Mouse (Mus musculus) lung, embryonic 14.5 days (tissue): ENCODE results near the gene Nf1. TPM values are rescaled to one million over a fixed set of nuclear protein-coding genes. Genes with fewer than 3 reads are reported as not detected.

Experiments
- ATAC-seq: fragments of 200-750 bp; cut with Nextera tagmentation; 2 replicates; pipeline ENCODE4 v1.8.0; 2017; ENCODE audit warnings: mild to moderate bottlenecking, moderate TSS enrichment, moderate library complexity; ENCODE audit not compliant: insufficient read depth
- DNase-seq: peaks from one replicate; pipeline ENCODE4 v3.0.0-alpha.2; 2015
- H3K27ac ChIP-seq: fragments of 300-500 bp; sonication (generic); 2 replicates; pipeline ENCODE4 v1.5.1; 2014; ENCODE audit warnings: low read depth, mild to moderate bottlenecking, moderate library complexity
- H3K27me3 ChIP-seq: fragments of 300-500 bp; sonication (generic); 2 replicates; pipeline ENCODE4 v1.6.1; 2014; ENCODE audit warnings: low read length, control low read depth; ENCODE audit not compliant: insufficient read depth
- H3K36me3 ChIP-seq: fragments of 300-500 bp; sonication (generic); 2 replicates; pipeline ENCODE4 v1.6.1; 2014; ENCODE audit warnings: control low read depth; ENCODE audit not compliant: insufficient read depth
- H3K4me1 ChIP-seq: fragments of 300-500 bp; sonication (generic); 2 replicates; pipeline ENCODE4 v1.6.1; 2014; ENCODE audit warnings: antibody characterized with exemption, control low read depth; ENCODE audit not compliant: insufficient read depth
- H3K4me2 ChIP-seq: fragments of 300-500 bp; sonication (generic); 2 replicates; pipeline ENCODE4 v1.6.1; 2014; ENCODE audit warnings: mild to moderate bottlenecking
- H3K4me3 ChIP-seq: fragments of 300-500 bp; sonication (generic); 2 replicates; pipeline ENCODE4 v1.5.1; 2014; ENCODE audit warnings: low read depth, low read length
- H3K9ac ChIP-seq: fragments of 300-500 bp; sonication (generic); 2 replicates; pipeline ENCODE4 v1.6.1; 2014
- H3K9me3 ChIP-seq: fragments of 300-500 bp; sonication (generic); 2 replicates; pipeline ENCODE4 v1.6.1; 2016; ENCODE audit warnings: low read depth, low read length, control low read depth
- CTCF ChIP-seq: IDR thresholded peaks from 2 replicates; pipeline ENCODE4 v1.5.1; 2016; ENCODE audit warnings: antibody characterized with exemption, low read depth
- WGBS: fragments of 180-500 bp; shearing (Covaris S2); extraction: QIAGEN DNeasy Blood & Tissue Kit; methylation state at CpG from one replicate; pipeline ENCODE4 v1.1.7; 2014; 5-methylcytosine and 5-hydroxymethylcytosine counted together
- polyA plus RNA-seq: library from polyadenylated mRNA; unstranded; fragments of >200 nt; fragmentation: Nextera tagmentation; extraction: Ambion mirVana; gene quantifications from 2 replicates; pipeline ENCODE4 v1.2.1, GENCODE M21; 2014

Gene Nf1
- polyA plus RNA-seq, 1 experiment from 2014 or later = 12.6 TPM

DNA sequence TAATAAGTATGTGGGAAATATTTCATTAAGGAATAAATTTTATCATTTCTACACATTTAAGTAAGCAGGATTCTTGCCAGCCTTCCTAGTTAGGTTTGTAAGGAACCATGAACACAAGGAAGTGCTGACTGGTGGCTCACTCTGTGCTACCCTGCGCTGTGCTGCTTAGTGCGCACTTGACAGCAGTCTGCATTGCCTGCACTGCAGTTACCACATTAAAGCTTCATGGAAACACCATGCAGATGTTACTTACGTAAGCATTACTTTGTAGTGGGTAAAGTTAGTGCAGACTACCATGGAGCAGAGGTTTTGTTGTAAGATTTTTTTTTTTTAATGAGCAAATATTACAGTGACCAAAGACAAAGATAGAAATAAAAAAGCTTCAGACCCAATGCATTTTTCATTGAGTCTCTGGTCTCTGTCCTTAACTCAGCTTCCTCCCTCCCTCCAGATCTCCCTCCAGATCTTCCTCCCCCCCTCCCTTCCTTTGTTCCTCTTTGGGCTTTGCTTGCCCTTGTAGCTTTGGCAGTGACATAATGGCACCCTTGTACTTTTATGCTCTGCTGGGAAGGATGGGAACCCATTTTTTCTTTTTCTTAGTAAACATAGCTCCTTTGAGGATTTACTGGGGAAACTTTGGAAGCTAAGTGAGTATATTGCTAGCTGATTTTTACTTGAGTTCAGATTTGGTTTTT is 121.4 kb downstream of the Nf1 start:
- H3K9me3 ChIP-seq = no peaks in the 10 kb centered on the region
- no peak overlapping the region for H3K4me3 ChIP-seq
- WGBS = 91% methylated on average over 3 of the region's 3 CpGs
- no peak overlapping the region for H3K27ac ChIP-seq
- no peaks in the 10 kb centered on the region for H3K27me3 ChIP-seq
- peaks cover 59% of the 10 kb centered on the region for H3K36me3 ChIP-seq
- DNase-seq (no peak), ATAC-seq (no peak)
- H3K9ac ChIP-seq = no peak overlapping the region
- H3K4me2 ChIP-seq = no peak overlapping the region
- no peaks in the 10 kb centered on the region for H3K4me1 ChIP-seq
- TF ChIP-seq CTCF = no peak

DNA sequence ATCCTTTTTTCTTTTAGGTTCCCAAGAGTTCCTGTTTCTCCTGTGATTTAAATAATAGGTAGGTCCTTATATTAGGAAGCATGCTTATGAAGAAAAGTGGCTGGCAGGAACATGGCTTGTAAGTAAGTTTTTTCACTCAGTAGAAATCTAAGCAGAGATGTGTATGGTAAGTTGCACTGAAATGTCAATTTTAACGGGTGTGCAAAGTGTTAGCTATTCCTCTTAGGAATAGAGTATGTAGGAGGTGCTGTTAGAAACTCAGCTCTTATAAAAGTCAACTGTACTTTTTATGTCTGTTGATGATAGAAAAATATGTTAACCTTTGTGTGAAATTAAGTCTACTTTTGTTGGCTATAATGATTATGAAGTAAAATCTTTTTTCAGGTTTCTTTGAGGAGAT is 128.6 kb downstream of the Nf1 start:
- no peaks in the 10 kb centered on the region for H3K27me3 ChIP-seq
- WGBS = 61% methylated on average over 1 of the region's 1 CpGs
- H3K4me1 ChIP-seq = no peaks in the 10 kb centered on the region
- H3K9ac ChIP-seq = no peak overlapping the region
- no peak for TF ChIP-seq CTCF
- no peak overlapping the region for H3K4me2 ChIP-seq
- H3K4me3 ChIP-seq = no peak overlapping the region
- DNase-seq = no peak
- H3K36me3 ChIP-seq = peaks cover 51% of the 10 kb centered on the region
- no peak for ATAC-seq
- no peaks in the 10 kb centered on the region for H3K9me3 ChIP-seq
- no peak overlapping the region for H3K27ac ChIP-seq

DNA sequence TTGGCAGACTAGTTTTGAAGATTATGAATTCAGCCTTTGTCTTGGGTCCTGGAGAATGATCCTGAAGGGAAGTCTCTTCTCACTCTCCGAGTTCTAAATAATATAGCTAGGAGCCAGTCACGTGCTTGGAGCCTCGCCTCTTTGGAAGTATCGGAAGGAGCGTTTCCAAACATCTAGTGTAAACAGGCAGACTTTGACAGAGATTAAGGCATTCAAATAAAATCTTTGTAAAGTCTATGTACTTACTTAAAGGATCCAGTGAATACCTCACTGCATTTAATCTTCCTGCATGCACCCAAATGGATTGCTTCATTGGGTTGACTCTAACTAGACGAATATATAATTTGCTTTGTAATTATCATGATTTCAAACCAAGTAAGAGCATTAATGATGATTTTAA is 143.9 kb downstream of the Nf1 start:
- WGBS = 70% methylated on average over 6 of the region's 6 CpGs
- ATAC-seq (no peak), DNase-seq (no peak)
- Histone ChIP-seq H3K27me3 (no peaks in the 10 kb centered on the region), H3K4me1 (no peaks in the 10 kb centered on the region), H3K9me3 (no peaks in the 10 kb centered on the region), H3K4me2 (no peak overlapping the region), H3K36me3 (peaks cover 32% of the 10 kb centered on the region), H3K9ac (no peak overlapping the region), H3K27ac (no peak overlapping the region), H3K4me3 (no peak overlapping the region)
- no peak for TF ChIP-seq CTCF

DNA sequence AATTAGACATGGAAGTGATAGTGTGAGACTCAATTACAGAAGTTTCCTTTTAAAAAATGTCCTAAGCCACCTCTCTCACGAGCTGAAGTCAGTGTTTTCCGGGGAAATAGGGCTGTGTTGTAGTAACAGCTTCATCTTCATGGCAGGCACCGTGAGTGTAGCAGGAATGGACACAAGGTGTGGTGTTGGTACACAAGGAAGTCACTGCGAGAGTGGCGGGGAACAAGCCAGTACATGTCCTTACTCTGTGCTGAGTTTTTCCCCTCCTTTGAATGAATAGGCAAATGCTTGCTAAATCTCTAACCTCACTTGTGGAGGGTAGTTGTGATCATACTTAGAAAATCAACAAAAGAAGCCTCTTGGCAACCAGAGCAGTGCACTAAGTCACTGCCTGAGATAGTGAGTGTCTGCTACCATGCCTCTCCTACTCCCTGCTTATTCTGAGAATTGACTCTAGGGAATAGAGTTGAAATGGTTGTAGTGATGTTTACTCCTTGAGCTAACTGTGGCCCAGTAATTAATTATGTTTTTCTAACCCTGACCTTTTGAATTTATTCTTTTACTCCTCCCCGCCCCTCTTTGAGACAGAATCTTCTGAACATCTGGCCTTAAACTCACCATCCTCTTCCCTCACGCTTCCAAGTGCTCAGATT is 144.5 kb downstream of the Nf1 start:
- H3K27ac ChIP-seq = no peak overlapping the region
- no peak for DNase-seq
- no peak overlapping the region for H3K9ac ChIP-seq
- no peak for ATAC-seq
- H3K4me2 ChIP-seq = no peak overlapping the region
- H3K4me1 ChIP-seq = no peaks in the 10 kb centered on the region
- no peak for TF ChIP-seq CTCF
- no peaks in the 10 kb centered on the region for H3K9me3 ChIP-seq
- no peaks in the 10 kb centered on the region for H3K27me3 ChIP-seq
- no peak overlapping the region for H3K4me3 ChIP-seq
- 76% methylated on average over 7 of the region's 7 CpGs for WGBS
- peaks cover 27% of the 10 kb centered on the region; the same call in 1 of the 2 replicates for H3K36me3 ChIP-seq

DNA sequence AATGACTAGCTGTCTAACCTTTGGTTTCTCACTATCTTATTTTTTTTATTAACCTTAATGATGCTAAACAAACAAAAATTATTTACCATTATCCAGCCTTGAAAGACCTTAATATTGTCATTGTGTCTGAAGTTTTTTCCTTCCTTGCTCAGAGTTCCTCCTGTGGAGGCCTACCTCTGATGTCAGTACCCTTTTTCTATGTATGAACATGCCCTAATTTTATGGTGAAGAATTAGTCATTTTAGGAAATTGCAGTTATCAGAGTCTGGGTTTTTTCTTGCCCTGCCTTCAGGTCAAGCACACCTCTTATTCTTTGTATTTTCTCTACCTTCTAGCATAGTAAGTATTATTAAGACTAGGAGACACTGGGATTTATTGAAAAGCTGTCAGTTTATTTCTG is 145.2 kb downstream of the Nf1 start:
- TF ChIP-seq CTCF = no peak
- Histone ChIP-seq H3K9ac (no peak overlapping the region), H3K27me3 (no peaks in the 10 kb centered on the region), H3K36me3 (peaks cover 27% of the 10 kb centered on the region; the same call in 1 of the 2 replicates), H3K4me3 (no peak overlapping the region), H3K9me3 (no peaks in the 10 kb centered on the region), H3K27ac (no peak overlapping the region), H3K4me1 (peaks cover 5% of the 10 kb centered on the region; the same call in 1 of the 2 replicates), H3K4me2 (no peak overlapping the region)
- no peak for DNase-seq
- no peak for ATAC-seq

DNA sequence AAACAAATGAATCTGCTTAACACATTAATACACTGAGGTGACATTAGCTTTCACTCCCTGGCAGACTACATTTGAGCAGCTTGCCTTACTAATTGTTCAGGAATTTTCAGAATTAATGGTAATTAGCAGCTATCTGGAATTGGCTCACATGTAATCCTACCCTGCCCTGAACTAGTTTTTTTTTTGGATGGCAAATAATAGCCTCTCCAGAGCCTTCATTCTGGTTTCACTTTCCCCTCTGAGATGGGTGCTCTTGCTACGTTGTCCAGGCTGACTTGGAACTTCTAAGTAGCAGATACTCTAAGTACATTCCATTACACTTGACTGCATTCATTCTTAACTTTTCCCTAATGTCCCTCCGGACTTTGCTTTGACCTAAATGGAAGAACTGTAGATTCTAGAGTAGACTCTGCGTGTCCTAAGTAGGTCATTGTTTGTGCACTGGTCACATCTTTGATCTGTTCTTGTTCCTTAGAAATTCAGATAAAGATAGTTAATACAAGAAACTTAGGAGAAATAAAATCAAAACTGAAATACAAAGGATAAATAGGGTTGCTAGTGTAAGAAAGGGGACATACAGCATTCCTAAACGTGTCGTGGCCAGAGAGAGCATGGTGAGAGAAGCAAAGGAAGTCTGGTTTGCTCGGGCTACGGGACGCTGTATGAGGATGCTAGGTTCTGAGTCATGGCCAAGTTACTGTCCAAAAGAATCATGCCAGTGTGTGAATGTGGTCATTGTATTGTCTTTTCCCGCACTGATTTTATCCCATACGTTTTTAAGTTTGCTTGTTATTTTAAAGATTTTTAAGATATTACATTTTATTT is 155.7 kb downstream of the Nf1 start:
- Histone ChIP-seq H3K9ac (no peak overlapping the region), H3K4me1 (no peaks in the 10 kb centered on the region), H3K4me2 (no peak overlapping the region), H3K27ac (no peak overlapping the region), H3K4me3 (no peak overlapping the region), H3K36me3 (no peaks in the 10 kb centered on the region), H3K9me3 (no peaks in the 10 kb centered on the region), H3K27me3 (no peaks in the 10 kb centered on the region)
- WGBS = 79% methylated on average over 10 of the region's 10 CpGs
- DNase-seq = no peak
- TF ChIP-seq CTCF = no peak
- no peak for ATAC-seq

DNA sequence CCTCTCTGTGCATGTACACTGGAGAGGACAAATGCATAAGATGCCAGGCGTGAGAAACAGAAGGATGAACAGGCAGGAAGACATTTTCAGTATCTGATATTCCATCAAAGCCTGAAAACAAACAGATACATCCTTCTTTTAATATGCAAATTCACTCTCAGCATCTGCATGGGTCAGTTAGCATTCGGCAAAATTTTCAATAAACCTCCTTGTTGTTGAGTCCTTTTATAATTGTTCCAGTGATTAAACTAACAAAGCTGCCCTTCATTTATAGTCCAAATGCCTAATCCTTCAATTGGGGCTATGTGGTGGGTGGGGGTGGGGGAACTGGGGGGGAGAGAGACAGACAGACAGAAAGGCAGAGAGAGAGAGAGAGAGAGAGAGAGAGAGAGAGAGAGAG is 163.4 kb downstream of the Nf1 start:
- ATAC-seq = no peak
- H3K27ac ChIP-seq = no peak overlapping the region
- WGBS = 82% methylated on average over 2 of the region's 2 CpGs
- H3K4me2 ChIP-seq = no peak overlapping the region
- no peak for DNase-seq
- H3K4me1 ChIP-seq = no peaks in the 10 kb centered on the region
- no peaks in the 10 kb centered on the region for H3K27me3 ChIP-seq
- TF ChIP-seq CTCF = no peak
- H3K9ac ChIP-seq = no peak overlapping the region
- H3K4me3 ChIP-seq = no peak overlapping the region
- no peaks in the 10 kb centered on the region for H3K9me3 ChIP-seq
- no peaks in the 10 kb centered on the region for H3K36me3 ChIP-seq
